Mouse (Mus musculus) kidney, adult 2 months (tissue): ENCODE results near the gene Ppfia4.

ENCODE experiments used
- CTCF ChIP-seq: fragments of 200-500 bp; conservative IDR thresholded peaks from 2 replicates; pipeline ENCODE4 v1.5.1; 2011; ENCODE audit warnings: low read depth, mild to moderate bottlenecking, control low read depth, low read length, moderate library complexity, mixed read lengths; ENCODE audit not compliant: insufficient read depth, insufficient read length
- POLR2A ChIP-seq: fragments of 200-500 bp; IDR thresholded peaks from one replicate; pipeline ENCODE4 v1.6.1; 2011; ENCODE audit warnings: low read depth, low read length, control low read depth

DNA sequence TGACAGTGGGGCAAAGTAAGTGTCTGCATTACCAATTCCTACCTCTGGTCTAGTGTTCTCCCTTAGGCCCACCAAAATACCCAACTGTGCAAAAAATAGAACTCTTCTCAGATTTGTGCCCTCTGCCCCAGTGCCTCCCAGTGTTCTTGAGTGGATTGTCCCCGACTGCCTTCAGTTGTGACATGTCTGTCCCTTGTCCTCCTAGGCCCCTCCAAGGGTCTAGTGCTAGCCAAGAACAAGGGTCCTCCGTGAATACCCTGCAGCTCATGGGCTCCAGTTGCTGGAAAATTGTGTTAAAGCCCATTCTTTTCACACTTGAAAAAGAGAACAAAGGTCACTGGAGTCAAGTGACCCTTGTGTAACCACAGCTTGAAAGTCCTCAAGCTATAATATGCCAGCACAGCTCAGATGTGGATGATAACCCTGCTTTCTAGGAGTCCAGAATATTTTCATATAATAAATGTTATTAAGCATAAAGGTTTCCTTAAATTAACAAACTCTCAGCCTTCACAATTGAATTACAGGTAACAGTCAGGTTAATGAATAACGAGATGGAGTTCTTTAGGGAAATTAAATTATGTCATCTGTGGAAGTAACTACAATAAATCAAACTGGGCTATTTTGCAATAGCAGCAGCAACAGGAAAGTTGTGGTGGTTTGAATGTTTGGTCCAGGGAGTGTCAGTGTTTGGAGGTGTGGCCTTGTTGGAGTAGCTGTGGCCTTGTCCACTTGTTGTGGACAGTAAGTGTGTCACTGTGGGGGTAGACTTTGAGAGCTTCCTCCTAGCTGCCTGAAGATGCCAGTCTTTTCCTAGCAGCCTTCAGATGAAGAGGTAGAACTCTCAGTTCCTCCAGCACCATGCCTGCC lies 38.8 kb downstream of the Ppfia4 start:
- TF ChIP-seq CTCF (no peak), POLR2A (no peak)
